Mouse (Mus musculus): ENCODE results near the gene Tmem233.

DNA sequence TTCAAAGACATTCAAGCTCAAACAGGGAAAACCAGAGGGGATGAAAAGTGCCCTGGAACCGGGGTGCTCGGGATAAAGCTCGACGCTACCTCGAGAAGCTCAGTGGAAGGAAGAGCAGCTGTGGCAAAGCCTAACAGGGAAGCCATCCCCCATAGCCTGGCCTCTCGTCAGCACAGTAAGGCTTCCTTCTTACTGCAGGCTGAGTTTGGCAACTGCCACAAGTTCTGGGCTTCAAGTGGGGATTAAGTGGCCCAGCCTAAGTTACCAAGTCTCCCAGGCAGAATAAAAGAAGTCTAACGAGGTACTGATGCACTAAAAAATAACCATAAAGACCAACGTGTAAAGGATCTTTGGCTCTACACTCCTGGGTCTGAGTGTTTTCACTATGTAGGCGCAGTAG is 64.8 kb downstream of the Tmem233 start:
- TF ChIP-seq CTCF (IDR thresholded peaks at IDR 0.05; ENCODE audit: low read depth, low read length) (no peak), POLR2A (IDR thresholded peaks at IDR 0.05; ENCODE audit: insufficient read depth, low read length) (no peak), EP300 (IDR thresholded peaks at IDR 0.05; ENCODE audit: insufficient read depth, low read depth, low read length) (no peak)

All from ES-Bruce4 (cell line).